Mouse (Mus musculus) embryonic stem cell, embryonic (primary cell): ENCODE measurements at regions not wholly inside any gene's neighbourhood (a gene's known extent, or its start where the extent isn't known, plus 50 kb on each side); places are given as distances from the start of the nearest gene placed in this dataset.
"Not testable (repeated sequence)": the region's sequence is repeated elsewhere in the genome, so short reads cannot be mapped to it uniquely, and the experiment has no call there.

ENCODE experiments used
- CTCF ChIA-PET, 4 experiments: fragments of 300-600 bp in 2 of 4; fragments of 350-600 bp in 2 of 4; sonication (Branson Sonifier 250); formaldehyde crosslinking; loops; one replicate each; lab custom pipeline; 2022; ENCODE audit warnings: inconsistent platforms in 2 of 4; lab: Charles Lee
- POLR2A ChIA-PET, 4 experiments: fragments of 300-600 bp in 2 of 4; fragments of 350-600 bp in 2 of 4; sonication (Branson Sonifier 250); formaldehyde crosslinking; loops; one replicate each; lab custom pipeline; 2022; ENCODE audit warnings: antibody characterized with exemption in 4 of 4, inconsistent platforms in 1 of 4; lab: Charles Lee

DNA sequence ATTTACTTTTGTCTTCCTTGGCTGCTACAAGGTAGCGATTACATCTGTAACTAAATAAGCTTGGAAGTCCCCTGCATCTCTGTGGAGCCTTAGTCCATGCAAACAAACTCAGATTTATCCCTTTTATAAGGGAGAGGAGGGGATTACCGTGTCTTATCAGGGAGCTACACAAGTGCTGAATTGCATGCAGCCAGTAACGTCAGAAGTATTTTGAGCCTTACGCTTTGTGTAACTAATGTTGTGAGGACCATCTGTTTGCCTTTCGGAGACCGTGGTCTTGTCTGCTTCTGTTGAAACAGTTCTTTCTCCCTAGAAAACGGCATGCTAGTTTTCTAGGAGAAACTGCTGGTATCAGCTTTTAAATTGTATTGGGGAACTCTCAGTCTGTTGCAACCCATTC, 58.0 kb upstream of the Dmrta1 start:
- POLR2A ChIA-PET: no interaction called here
- CTCF ChIA-PET: interaction anchor here in 1 of 4 experiments (0.6 kb wide), 2 partner anchors 118 to 1589 kb away, joined by 3 read pairs; no protein-coding TSS in a partner anchor

DNA sequence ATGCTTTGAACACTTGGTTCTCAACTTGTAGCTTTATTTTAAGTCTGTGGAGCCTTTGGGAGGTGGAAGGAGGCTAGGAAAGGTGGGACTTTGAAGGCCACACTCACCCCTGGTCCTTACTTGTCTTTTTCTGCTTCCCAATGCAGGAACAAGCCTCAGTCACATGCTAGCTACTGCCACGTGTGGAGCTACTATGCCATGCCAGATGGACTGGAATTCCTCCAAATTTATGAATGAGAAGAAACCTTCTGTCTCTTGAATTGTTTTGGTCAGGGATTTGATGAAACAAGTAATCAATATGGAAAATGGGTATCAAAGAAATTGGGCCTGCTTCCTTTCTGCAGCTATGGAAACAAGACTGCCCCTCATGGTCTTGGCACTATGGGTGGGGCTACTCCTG, 74.5 kb upstream of the Dmrta1 start:
- ChIA-PET POLR2A (interaction anchor here in 1 of 4 experiments (0.5 kb wide), 1 partner anchor 408 kb away, joined by 5 read pairs; no protein-coding TSS in a partner anchor), CTCF (interaction anchor here in 1 of 4 experiments (0.6 kb wide), 1 partner anchor 120 kb away, joined by 11 read pairs; no protein-coding TSS in a partner anchor)

DNA sequence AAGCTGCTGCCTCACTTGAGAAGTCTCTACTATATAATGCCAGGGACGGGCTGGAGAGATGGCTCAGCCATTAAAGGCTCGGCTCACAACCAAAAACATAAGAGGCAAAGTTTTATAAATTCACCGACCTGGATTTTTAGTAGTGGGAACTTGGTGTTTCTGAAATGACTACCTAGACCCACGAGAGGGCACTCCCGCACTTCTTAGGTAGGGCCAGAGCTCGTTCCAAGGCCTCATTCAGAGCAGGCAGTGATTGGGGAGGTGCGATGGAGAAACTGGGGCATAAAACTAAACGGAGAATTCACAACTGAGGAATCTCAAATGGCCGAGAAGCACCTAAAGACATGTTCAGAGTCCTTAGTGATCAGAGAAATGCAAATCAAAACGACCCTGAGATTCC, 103.7 kb upstream of the Dmrta1 start:
- ChIA-PET POLR2A (interaction anchor here in 2 of 4 experiments (0.6 to 0.7 kb wide), 2 partner anchors 116 to 1131 kb away, joined by 3 read pairs; no protein-coding TSS in a partner anchor), CTCF (interaction anchor here (0.6 to 1.0 kb wide), 5 partner anchors 13 to 813 kb away, joined by 3 to 8 read pairs (median 4); no protein-coding TSS in a partner anchor)

DNA sequence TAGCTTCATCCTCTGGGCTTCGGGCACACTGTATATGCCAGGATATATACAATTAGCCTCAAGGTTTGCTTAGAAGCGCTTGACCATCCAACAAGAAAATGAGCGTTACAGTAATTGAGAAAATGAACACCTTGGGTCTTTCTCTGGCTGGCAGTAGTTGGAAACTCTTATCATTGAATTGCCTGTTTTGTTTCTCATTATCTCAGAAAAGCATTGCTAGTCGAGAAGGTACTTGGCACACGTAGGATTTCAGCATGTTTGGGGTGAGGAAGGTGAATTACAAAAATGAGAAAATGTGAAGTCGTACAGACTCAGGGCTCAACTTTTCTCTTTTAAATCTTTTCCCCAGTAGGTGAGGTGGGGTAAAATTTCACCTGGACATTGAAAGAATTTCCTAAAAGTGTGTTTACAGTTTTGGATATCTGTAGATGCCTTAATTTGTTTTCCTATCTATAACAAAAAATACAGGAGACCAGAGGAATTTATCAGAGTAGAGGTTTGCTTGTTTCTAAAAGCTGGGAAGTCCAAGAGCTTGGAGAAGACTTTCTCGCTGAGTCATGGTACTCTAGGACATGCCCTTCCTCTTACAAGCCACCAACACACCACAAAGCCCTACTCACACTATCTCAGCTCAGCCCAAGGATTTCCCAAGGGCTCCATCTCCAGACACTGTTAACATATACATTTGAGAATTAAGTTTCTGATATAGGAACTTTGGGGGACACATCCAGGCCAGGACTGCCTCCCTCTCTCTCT, 124.3 kb upstream of the Dmrta1 start:
- ChIA-PET POLR2A (no interaction called here), CTCF (no interaction called here)

DNA sequence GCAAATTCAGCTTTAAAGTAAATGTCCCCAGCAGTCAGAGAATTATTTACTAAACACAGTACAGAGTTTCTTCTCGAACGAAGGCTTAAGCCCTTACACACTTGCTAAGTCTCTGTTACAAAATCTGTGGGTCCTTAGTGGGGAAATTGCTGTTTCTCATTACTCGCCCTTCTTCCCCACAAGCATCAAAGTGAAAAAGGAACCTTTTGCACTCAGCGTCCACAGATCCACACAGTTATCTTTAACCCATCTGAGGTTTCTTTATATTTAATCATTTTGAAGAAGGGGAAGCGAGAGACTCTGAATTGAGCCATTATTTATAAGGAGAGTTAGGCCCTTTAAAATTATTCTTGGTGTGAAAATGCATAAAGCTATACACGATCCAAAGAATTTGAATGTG, 126.7 kb upstream of the Dmrta1 start:
- POLR2A ChIA-PET: no interaction called here
- CTCF ChIA-PET: no interaction called here

DNA sequence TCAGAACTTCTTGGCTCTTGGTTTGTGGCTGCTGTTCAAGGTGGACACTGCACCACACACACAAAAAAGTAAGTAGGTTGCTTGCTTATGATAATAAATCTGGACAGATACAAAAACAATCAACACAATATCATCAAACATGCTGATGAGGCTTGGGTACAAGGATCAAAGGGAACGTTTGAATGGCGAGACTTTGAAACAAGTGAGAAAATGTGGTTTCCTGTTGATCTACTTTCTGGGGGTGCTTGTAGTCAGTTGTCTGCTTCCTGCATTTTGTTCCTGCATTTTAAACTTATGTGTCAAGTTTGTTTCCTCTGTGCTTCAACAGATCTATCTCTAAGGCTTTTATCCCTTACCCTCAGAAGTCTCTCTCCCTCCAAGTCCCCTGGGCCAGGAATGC, 128.7 kb upstream of the Dmrta1 start:
- ChIA-PET POLR2A (no interaction called here), CTCF (interaction anchor here in 1 of 4 experiments (0.7 kb wide), 1 partner anchor 74 kb away, joined by 5 read pairs; no protein-coding TSS in a partner anchor)

DNA sequence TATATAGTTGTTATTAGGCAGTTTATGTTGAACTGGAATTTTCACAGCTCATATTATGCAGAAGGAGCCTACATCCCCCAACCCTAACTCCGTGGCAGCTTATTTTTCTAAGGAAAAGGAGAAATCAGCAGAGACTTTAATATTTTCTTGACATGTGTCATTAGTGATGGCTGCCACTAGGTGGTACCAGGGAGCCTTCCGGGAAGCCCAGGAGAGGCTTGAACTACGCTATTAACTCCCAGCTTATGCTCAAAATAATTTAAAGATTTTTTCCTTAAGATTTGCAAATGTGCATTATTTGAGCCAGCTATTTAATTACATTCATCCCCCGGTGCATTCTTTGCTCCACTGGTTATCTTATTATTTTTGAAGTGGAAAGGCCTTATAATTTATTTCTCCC, 146.8 kb upstream of the Dmrta1 start:
- CTCF ChIA-PET: interaction anchor here (0.6 to 1.8 kb wide), 11 partner anchors 98 to 402 kb away, joined by 3 to 10 read pairs (median 4); no protein-coding TSS in a partner anchor
- POLR2A ChIA-PET: interaction anchor here in 1 of 4 experiments (1.3 kb wide), 1 partner anchor 27 kb away, joined by 3 read pairs; no protein-coding TSS in a partner anchor

DNA sequence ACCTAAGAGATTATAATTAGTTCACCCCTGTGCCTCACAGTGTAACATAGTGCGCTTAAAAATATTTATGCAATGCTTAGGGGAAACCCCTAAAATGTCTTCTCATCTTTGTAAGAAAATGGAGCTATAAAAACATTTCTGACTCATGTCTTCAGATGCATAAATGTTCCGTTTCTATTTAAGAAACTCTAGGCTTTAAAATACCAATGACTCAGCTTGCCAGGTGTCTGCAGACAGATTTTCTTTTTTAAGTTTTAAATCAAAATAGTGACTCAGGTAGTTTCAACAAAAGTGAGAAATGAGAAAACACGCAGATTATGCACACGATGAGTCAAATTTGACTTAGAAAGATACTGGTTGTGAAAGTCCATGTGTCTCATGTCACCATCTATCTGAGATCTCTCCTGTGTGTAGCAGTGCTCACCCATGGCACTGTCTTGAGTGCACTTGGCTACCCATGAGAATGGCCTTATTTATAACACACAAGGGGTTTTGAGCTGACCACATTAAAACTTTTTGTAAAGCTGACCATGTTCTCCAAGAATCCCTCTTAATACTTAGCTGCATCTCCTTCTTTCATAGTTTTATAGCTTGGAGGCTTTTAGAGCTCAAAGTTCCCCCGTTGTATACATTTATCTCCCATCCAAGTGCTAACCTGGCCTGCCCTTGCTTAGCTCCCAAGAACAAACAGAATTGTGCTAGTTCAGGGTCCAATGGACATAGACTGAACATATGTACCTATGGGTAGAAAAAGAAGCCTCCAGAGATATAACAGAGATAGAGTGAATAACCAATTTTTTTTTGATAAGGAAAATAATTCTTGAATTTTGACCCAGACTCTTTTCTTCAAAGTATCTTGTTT, 149.0 kb upstream of the Dmrta1 start:
- CTCF ChIA-PET: interaction anchor here in 2 of 4 experiments (0.5 to 1.4 kb wide), 4 partner anchors 26 to 929 kb away, joined by 3 to 5 read pairs (median 4); no protein-coding TSS in a partner anchor
- POLR2A ChIA-PET: no interaction called here

DNA sequence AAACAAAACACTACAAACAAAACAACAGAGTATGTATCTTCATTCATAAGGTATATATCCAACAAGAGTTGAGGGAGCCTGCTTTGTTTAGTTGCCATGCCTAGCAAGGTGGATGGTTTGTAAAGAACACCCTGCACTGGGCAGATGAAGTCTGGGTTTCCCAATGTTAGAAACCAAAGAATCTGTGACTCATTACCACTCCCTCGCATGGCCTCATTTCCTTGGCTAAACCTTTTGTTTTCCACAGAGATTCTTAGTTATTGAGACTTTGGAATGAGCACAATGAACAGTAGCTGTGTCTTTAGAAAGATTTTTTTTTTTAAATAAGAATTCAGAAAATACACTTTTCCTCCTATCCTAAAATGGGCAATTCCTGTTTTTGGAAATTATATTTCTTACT, 151.3 kb upstream of the Dmrta1 start:
- ChIA-PET CTCF (no interaction called here), POLR2A (no interaction called here)

DNA sequence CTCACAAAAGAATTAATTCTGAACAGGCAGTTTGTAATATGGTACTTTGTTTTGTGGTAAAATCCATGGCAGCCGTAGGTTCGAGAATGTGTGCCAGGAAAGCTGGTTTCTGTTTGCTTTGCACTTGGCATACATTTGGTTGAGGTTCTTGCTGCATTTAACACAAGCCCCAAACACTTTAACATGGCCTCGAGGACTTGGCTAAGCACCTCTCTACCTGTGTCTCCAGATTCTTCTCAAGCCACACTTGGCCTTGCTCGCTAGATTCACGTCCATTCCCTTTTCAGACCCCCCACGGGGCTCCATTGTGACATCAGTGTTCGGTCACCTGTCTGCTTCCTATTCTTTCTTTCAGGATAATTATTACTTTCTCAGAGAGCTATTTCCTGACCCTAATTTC, 151.9 kb upstream of the Dmrta1 start:
- ChIA-PET CTCF (interaction anchor here in 2 of 4 experiments (0.6 kb wide), 2 partner anchors 217 to 375 kb away, joined by 3 read pairs; partner anchors contain the start of gene Cdkn2b (in 1 of the 2)), POLR2A (no interaction called here)

DNA sequence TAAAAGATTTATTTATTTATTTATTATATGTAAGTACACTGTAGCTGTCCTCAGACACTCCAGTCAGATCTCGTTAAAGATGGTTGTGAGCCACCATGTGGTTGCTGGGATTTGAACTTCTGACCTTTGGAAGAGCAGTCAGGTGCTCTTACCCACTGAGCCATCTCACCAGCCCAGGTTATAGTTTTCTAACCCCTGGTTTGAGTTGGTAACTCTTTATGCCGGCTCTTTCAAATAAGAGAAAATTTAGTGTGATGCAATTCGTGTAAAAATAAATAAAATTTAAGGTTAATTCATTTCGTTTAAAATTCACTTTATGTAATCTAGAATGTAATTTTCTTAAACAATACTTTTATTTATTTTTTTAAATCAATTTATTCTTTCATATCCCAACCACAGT, 153.7 kb upstream of the Dmrta1 start:
- CTCF ChIA-PET: interaction anchor here in 3 of 4 experiments (0.6 to 1.9 kb wide), 6 partner anchors 377 to 1463 kb away, joined by 3 to 20 read pairs (median 4); no protein-coding TSS in a partner anchor
- POLR2A ChIA-PET: not testable (repeated sequence)

DNA sequence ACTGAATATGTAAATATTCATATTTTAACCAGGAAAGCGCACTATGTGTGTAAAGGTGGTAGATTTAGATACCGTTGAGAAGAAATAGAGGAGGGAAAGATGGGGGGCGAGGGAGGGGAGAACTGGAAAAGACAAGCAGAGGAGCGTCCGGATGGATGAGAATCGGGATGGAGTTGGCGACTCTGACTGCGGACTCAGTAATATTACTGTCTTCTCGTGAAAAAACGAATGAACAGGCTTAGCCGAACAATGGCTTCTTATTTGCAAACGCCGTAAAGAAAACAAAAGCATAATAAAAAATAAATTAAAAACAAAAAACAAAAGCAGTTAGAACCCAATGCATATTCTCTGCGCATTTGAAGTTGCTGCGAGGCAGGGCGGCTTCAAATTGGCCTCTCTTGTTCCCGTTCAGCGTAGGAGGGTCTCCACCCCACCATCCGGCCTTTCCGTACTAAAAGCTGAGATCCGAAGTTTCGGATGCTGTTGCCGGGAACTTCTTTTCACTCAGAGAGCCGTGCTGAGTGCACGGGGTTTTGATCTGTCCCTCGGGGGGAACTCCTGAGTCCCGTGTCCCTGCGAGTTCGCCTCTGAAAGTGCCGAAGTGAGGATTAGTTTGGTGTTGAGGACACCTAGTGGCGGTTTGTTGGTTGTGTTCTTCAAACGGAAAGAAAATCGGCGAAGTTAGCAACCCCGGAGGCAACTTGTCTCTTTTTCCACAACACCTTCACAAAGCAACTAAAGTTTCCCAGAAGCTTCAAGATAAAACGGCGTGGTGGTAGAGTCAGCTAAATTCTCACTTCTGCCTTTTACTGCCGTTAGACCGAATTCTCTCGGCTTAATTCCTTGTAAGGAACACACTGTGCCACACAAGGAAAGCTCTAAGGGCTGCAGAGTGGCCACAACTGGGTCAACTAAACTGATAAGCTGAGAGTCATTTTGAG, 154.7 kb upstream of the Dmrta1 start:
- CTCF ChIA-PET: interaction anchor here (0.6 to 1.9 kb wide), 6 partner anchors 66 to 1462 kb away, joined by 3 to 20 read pairs (median 4); no protein-coding TSS in a partner anchor
- POLR2A ChIA-PET: no interaction called here

DNA sequence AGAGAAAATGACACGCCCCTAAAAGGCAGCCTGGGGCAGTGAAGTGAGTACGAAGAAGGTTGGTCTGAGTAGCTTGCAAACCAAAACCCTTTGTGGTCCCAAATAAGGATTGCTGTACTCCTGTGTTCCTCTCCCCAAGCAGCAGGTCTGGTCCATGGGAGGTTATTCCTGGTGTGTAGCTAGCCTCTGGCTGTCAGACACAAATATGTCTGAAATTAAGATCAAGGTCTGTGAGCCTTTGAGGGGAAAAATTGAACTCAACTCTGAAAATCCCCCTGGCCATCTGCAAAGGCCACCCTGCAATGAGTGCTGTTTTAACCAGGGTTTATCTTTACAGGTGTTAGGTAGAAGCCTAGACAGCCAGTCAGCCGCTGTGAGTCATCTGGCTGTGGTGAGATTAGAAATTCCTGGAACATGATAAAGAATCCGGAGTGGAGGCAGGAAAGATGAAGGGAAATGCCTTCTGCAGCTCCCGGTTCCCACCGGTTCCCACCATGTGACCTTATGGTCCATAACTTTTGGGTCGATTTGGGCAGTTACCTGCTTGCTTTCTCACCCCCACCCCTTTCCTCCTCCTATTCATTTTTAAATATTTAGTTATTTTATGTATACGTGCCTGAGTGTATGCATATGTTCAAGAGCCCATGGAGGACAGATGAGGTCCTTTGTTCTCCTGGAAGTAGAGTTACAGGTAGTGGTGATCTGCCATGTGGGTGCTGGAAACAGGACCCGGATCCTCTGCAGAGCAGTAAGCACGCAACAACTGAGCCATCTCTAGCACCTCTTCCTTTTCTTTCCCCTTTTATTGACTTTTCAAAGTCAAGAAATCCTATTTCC, 155.6 kb upstream of the Dmrta1 start:
- ChIA-PET POLR2A (no interaction called here), CTCF (interaction anchor here in 2 of 4 experiments (0.8 to 1.9 kb wide), 3 partner anchors 269 to 379 kb away, joined by 4 to 5 read pairs (median 4); no protein-coding TSS in a partner anchor)

DNA sequence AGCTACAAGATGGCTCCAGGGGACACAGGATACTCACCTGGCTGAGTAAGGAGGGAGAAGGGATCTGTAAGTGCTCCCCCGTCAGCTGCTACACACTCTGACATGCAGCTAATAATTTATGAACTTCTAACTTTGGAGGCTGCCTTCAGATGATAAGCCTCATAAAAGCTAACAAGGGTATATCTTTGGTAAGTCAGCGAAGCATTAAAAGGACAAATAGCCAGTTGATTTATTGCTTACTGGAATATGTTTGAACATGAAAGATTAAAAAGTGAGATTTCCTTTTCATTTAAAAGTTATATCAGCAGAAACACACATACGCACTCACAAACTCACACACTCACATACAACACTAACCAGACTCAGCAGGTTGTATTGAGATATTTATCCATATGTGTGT, 161.2 kb upstream of the Dmrta1 start:
- POLR2A ChIA-PET: no interaction called here
- CTCF ChIA-PET: no interaction called here

DNA sequence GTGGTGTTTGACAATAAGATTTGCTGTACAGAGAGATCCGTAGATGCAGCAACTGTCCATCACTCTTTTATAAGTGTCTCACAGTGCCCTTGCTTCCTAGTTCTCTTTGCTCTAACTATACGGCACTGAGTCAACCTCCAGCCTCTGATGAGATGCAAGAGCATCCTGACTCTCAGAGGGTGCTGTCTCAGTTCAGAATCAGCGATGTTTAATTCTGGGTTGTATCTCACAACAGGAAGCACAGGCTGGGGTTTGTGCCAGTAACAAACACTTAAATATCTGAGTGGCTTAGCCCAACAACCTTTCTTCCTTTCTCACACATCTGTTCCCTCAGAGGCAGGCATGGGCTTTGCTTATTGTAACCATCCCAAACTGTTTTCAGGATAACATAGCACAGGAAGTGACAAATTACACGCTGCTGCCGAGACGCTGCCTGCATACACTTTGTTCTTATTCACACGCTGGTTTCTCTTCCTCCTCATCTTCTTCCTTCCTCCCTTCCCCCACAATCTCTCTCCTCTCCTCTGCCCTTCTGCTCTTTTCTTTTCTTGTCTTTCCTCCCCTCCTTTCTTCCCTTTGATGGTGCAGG, 163.3 kb upstream of the Dmrta1 start:
- ChIA-PET CTCF (interaction anchor here in 1 of 4 experiments (0.6 kb wide), 1 partner anchor 968 kb away, joined by 3 read pairs; no protein-coding TSS in a partner anchor), POLR2A (no interaction called here)

DNA sequence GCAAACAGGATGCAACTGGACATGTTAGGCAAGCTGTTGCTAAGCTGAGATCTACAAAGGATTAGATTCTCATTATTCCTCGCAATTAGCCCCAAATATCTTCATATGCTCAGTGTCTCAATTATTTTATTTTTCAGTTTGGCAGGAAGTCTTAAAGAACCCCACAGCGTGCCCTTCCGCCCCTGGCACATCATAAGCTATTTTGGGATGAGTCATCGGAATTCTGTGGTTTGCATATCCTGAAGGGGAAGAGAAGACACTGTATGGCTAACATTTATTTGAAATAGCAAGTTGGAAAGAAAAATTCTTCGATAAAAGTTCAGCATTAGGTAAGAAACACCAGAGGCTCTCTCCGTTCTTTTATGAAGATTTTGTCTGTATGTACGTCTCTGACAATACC, 164.3 kb upstream of the Dmrta1 start:
- POLR2A ChIA-PET: no interaction called here
- CTCF ChIA-PET: no interaction called here

DNA sequence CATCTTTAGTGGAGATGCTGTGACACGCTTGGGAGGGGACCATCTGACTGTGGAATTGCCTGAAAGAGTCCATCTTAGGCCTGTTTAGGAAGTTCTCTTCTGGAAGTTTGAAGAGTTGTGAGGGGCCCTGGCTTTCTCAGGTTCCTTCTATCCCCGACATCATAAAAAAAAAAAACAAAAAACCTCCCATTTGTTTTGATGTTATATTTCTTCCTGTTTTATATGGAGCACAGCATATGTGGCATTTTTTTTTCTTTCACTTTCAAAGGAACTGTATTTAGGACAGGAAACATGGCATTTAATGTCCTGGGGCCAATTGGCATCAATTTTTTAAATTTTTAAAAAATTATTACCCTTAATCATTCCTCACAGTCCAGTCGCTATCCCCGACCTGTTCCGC, 168.6 kb upstream of the Dmrta1 start:
- POLR2A ChIA-PET: no interaction called here
- CTCF ChIA-PET: no interaction called here
